In the genomic region with DNA sequence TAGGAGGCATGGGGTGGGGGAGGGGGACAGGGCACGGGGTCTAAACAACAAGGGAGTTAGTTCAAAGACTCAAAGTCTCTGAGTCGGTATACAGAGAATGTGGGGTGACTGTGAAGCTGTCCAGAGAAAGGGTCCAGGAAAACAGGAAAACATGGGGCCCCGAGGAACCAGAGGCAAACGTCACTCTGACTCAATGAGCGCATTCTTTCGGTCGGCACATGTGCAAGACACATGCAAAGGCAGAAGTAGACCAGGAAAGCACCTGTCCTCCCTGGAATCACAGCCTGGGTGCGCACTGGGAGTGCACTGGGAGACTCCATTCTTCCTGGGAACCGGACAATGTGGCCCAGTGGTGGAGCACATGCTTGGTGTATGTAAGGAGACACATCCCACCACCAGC, we compare ENCODE assay signal across 19 mouse cellular contexts. TPM values are rescaled to one million over a fixed set of nuclear protein-coding genes. Genes with fewer than 3 reads are reported as not detected.
A peak's percentile ranks its signal among the peaks of the same experiment; 100 is the strongest.
DNase-seq lines count a peak whose midpoint lies in the region; ATAC-seq and TF ChIP-seq lines count a peak whose summit lies in the region.
"Had no signal": no experiment of that assay in that cellular context is flagged by ENCODE, and none has a peak within 500 bp of the region (broad histone marks: within the 10 kb centered on the region; RNA-seq: fewer than 3 reads in every experiment).

No protein-coding gene starts in this region.

- no peak for TF ChIP-seq EP300 in liver, embryonic 14.5 days (IDR thresholded peaks at IDR 0.05; ENCODE audit: low read depth)

- H3K36me3 ChIP-seq in heart, embryonic 10.5 days, result no peaks in the 10 kb centered on the region
- H3K36me3 ChIP-seq in liver, embryonic 14.5 days (replicated peaks; ENCODE audit: control insufficient read depth, insufficient read depth, low read depth), result no peaks in the 10 kb centered on the region
- H3K36me3 ChIP-seq: forebrain, embryonic 12.5 days had no signal

- peak overlapping the region; percentile 32; the same call in 1 of the 2 replicates for H3K9ac ChIP-seq in liver, embryonic 14.5 days (replicated peaks)
- H3K9ac ChIP-seq: forebrain, embryonic 12.5 days had no signal

- ATAC-seq in liver, embryonic 14.5 days (ENCODE audit: insufficient read depth), result peak; percentile 3; the same call in 1 of the 2 replicates
- ATAC-seq: inflammation-experienced regulatory T-cells, adult 6 months had no signal

- no peak for TF ChIP-seq CTCF in liver, embryonic 14.5 days (IDR thresholded peaks at IDR 0.05; ENCODE audit: low read depth)

- peak overlapping the region; percentile 48 for H3K4me2 ChIP-seq in liver, embryonic 14.5 days (ENCODE audit: low read depth)
- H3K4me2 ChIP-seq: forebrain, embryonic 12.5 days; midbrain, embryonic 11.5 days had no signal

- H3K27ac ChIP-seq in heart, embryonic 10.5 days, result peak overlapping the region; percentile 53; the same call in 1 of the 2 replicates
- H3K27ac ChIP-seq in liver, embryonic 14.5 days, result peak overlapping the region; percentile 50
- H3K27ac ChIP-seq: forebrain, embryonic 12.5 days; layer of hippocampus, adult 2 months had no signal

- no peaks in the 10 kb centered on the region for H3K27me3 ChIP-seq in heart, embryonic 10.5 days (ENCODE audit: insufficient read depth, poor library complexity, severe bottlenecking)
- no peaks in the 10 kb centered on the region for H3K27me3 ChIP-seq in liver, embryonic 14.5 days (ENCODE audit: control insufficient read depth, insufficient read depth, low read length)
- H3K27me3 ChIP-seq: forebrain, embryonic 12.5 days had no signal

- no peak overlapping the region for H3K4me3 ChIP-seq in heart, embryonic 10.5 days
- no peak overlapping the region for H3K4me3 ChIP-seq in liver, embryonic 14.5 days (ENCODE audit: insufficient read depth in 1 of 2, low read depth in 2 of 2, low read length in 2 of 2)
- H3K4me3 ChIP-seq: forebrain, embryonic 12.5 days; layer of hippocampus, adult 2 months had no signal

- WGBS in heart, embryonic 10.5 days, result 47% methylated on average over 9 of the region's 9 CpGs
- 41% methylated on average over 9 of the region's 9 CpGs for WGBS in liver, embryonic 14.5 days (ENCODE audit: insufficient replicate concordance)

- peaks cover 82% of the 10 kb centered on the region for H3K4me1 ChIP-seq in heart, embryonic 10.5 days
- peaks cover 31 to 53% of the 10 kb centered on the region in 2 experiments for H3K4me1 ChIP-seq in liver, embryonic 14.5 days (replicated peaks; ENCODE audit: control insufficient read depth in 2 of 2, insufficient read depth in 2 of 2, low read length in 1 of 2)

- DNase-seq in heart, embryonic 10.5 days (ENCODE audit: low spot score), result no peak
- DNase-seq in heart, adult 9 months (ENCODE audit: low spot score in 2 of 2), result no peak
- DNase-seq in MN1 (ENCODE audit: low spot score), result peak; percentile 32
- peak; percentile 37 for DNase-seq in embryo, embryonic 11 days
- no peak for DNase-seq in liver, embryonic 14.5 days (ENCODE audit: low read depth in 3 of 3, low spot score in 3 of 3)
- no peak for DNase-seq in spleen, postnatal 14 days (ENCODE audit: low spot score in 2 of 2)
- DNase-seq in left cerebral cortex, adult 18-20 months (ENCODE audit: low spot score in 2 of 2), result no peak
- DNase-seq in lung, postnatal 10 days, result no peak
- DNase-seq: cerebellum, adult 11-12 months; cerebellum, postnatal 25 days; gastrocnemius, postnatal 36 days; kidney, postnatal 10 days; left cerebral cortex, postnatal 4 days; right cerebral cortex, postnatal 14 days; thymus, postnatal 25 days had no signal

- H3K9me3 ChIP-seq in heart, embryonic 10.5 days, result no peaks in the 10 kb centered on the region
- H3K9me3 ChIP-seq in liver, embryonic 14.5 days (ENCODE audit: control insufficient read depth, low read length), result no peaks in the 10 kb centered on the region
- H3K9me3 ChIP-seq: forebrain, embryonic 12.5 days had no signal

RNA-seq across cellular contexts. Expression of a gene that starts 59.5 kb away (rescaled TPM):
- 29.4 and 37.5 TPM in 2 replicates for polyA plus RNA-seq in heart, embryonic 10.5 days (2016; fragmentation: Nextera tagmentation; extraction: Ambion mirVana)
- 2.2 and 3.7 TPM in 2 replicates for polyA plus RNA-seq in liver, embryonic 14.5 days (2012; rRNA removed)
- 4.1 and 4.8 TPM in 2 replicates for polyA plus RNA-seq in liver, embryonic 14.5 days (2014; fragmentation: Nextera tagmentation; extraction: Ambion mirVana)
- total RNA-seq in left cerebral cortex, adult 18-20 months (2021), result 1 to 10 TPM; 4.9 to 5.6 TPM

Comparison
In these comparisons a context has a peak if more than half of its experiments do, and no peak if none do; other contexts are left out.
1. DNase-seq: peak in MN1 (single experiment) and embryo, embryonic 11 days (single experiment); none in heart, embryonic 10.5 days (single experiment), heart, adult 9 months (0 of 2), liver, embryonic 14.5 days (0 of 3), spleen, postnatal 14 days (0 of 2), left cerebral cortex, adult 18-20 months (0 of 2) and lung, postnatal 10 days (single experiment).